Mouse (Mus musculus) spleen, adult 18-20 months (tissue): Measurements from ENCODE around the gene Slit3.

ENCODE experiments used
- DNase-seq, 2 experiments: peaks; one replicate each; pipeline ENCODE4 v3.0.0; 2022; ENCODE audit warnings: mixed read lengths in 2 of 2

Gene Slit3

GRCm38 (mm10) chr11:35278128-35278769 is 157.2 kb downstream of the Slit3 start:
- no peak for DNase-seq

- no peak for DNase-seq
Observed at GRCm38 (mm10) chr11:35280826-35281225, 159.8 kb downstream of the Slit3 start.

- DNase-seq = no peak
Observed at GRCm38 (mm10) chr11:35282001-35282632, 161.1 kb downstream of the Slit3 start.

GRCm38 (mm10) chr11:35282825-35283571 is 162.0 kb downstream of the Slit3 start:
- no peak for DNase-seq

GRCm38 (mm10) chr11:35283767-35284166 is 162.7 kb downstream of the Slit3 start:
- no peak for DNase-seq

- no peak for DNase-seq
Observed at GRCm38 (mm10) chr11:35286578-35287390, 165.8 kb downstream of the Slit3 start.

GRCm38 (mm10) chr11:35288056-35288455 is 167.0 kb downstream of the Slit3 start:
- no peak for DNase-seq

GRCm38 (mm10) chr11:35288761-35289278 is 167.8 kb downstream of the Slit3 start:
- no peak for DNase-seq

- DNase-seq = no peak
Observed at GRCm38 (mm10) chr11:35292228-35292747, 171.3 kb downstream of the Slit3 start.

GRCm38 (mm10) chr11:35293197-35293596 is 172.2 kb downstream of the Slit3 start:
- no peak for DNase-seq

- DNase-seq = no peak
Observed at GRCm38 (mm10) chr11:35294670-35295069, 173.6 kb downstream of the Slit3 start.

GRCm38 (mm10) chr11:35295162-35295799 is 174.3 kb downstream of the Slit3 start:
- no peak for DNase-seq

- no peak for DNase-seq
Observed at GRCm38 (mm10) chr11:35296803-35297202, 175.8 kb downstream of the Slit3 start.

GRCm38 (mm10) chr11:35297319-35297718 is 176.3 kb downstream of the Slit3 start:
- DNase-seq = peak in 1 of 2 experiments; percentile 5

GRCm38 (mm10) chr11:35298526-35298925 is 177.5 kb downstream of the Slit3 start:
- DNase-seq = no peak

GRCm38 (mm10) chr11:35299857-35300375 is 178.9 kb downstream of the Slit3 start:
- DNase-seq = no peak

GRCm38 (mm10) chr11:35302272-35302671 is 181.2 kb downstream of the Slit3 start:
- DNase-seq = no peak

GRCm38 (mm10) chr11:35304216-35304975 is 183.4 kb downstream of the Slit3 start:
- no peak for DNase-seq

GRCm38 (mm10) chr11:35305111-35305510 is 184.1 kb downstream of the Slit3 start:
- no peak for DNase-seq

GRCm38 (mm10) chr11:35305910-35306309 is 184.9 kb downstream of the Slit3 start:
- no peak for DNase-seq

GRCm38 (mm10) chr11:35306922-35307321 is 185.9 kb downstream of the Slit3 start:
- no peak for DNase-seq
